Mouse (Mus musculus): ENCODE data around the gene Slc7a6. TPM values are rescaled to one million over a fixed set of nuclear protein-coding genes. Genes with fewer than 3 reads are reported as not detected.

The Slc7a6 gene
- polyA plus RNA-seq, 1 experiment from 2014 or later = 67.8 TPM

- peak; percentile 74 for DNase-seq (ENCODE audit: low spot score)
- Histone ChIP-seq H3K4me3 (peak overlapping the region; percentile 69), H3K27me3 (ENCODE audit: insufficient read depth, poor library complexity, severe bottlenecking) (peaks cover 53% of the 10 kb centered on the region), H3K4me1 (peaks cover 43% of the 10 kb centered on the region), H3K36me3 (peaks cover 31% of the 10 kb centered on the region), H3K27ac (0 out of 2 replicates have a peak overlapping the region, but pooled peaks have one; percentile 87), H3K9me3 (no peaks in the 10 kb centered on the region)
- WGBS = 18% methylated on average over 14 of the region's 14 CpGs
These were observed 33.7 kb upstream of the Slc7a6 start for GRCm38 (mm10) chr8:106134751-106135571.

- Histone ChIP-seq H3K9me3 (no peaks in the 10 kb centered on the region), H3K27me3 (ENCODE audit: insufficient read depth, poor library complexity, severe bottlenecking) (peaks cover 53% of the 10 kb centered on the region), H3K27ac (peak overlapping the region; percentile 87; the same call in 1 of the 2 replicates), H3K4me3 (peak overlapping the region; percentile 69), H3K36me3 (peaks cover 23% of the 10 kb centered on the region), H3K4me1 (peaks cover 43% of the 10 kb centered on the region)
- WGBS = 4% methylated on average over 19 of the region's 19 CpGs
- DNase-seq (ENCODE audit: low spot score) = no peak
These were observed 33.0 kb upstream of the Slc7a6 start for GRCm38 (mm10) chr8:106135672-106136071.

GRCm38 (mm10) chr8:106136156-106137130 lies 32.2 kb upstream of the Slc7a6 start, which contains the start of gene Esrp2:
Gene Esrp2, minus strand, starts transcription at chr8:106136974.
- peaks cover 53% of the 10 kb centered on the region for H3K27me3 ChIP-seq (ENCODE audit: insufficient read depth, poor library complexity, severe bottlenecking)
- WGBS = under 1% methylated on average over 86 of the region's 86 CpGs
- H3K36me3 ChIP-seq = peaks cover 16% of the 10 kb centered on the region
- H3K4me3 ChIP-seq = peak within 1 kb of the TSS; percentile 69
- peak; percentile 86 for DNase-seq (ENCODE audit: low spot score)
- H3K4me1 ChIP-seq = peaks cover 46% of the 10 kb centered on the region
- H3K9me3 ChIP-seq = no peaks in the 10 kb centered on the region
- peak within 1 kb of the TSS; percentile 87 for H3K27ac ChIP-seq

GRCm38 (mm10) chr8:106137218-106137905 lies 31.3 kb upstream of the Slc7a6 start:
- DNase-seq (ENCODE audit: low spot score) = peak; percentile 72
- 3% methylated on average over 22 of the region's 22 CpGs for WGBS
- H3K4me1 ChIP-seq = peaks cover 46% of the 10 kb centered on the region
- peak overlapping the region; percentile 69 for H3K4me3 ChIP-seq
- H3K9me3 ChIP-seq = no peaks in the 10 kb centered on the region
- peak overlapping the region; percentile 87 for H3K27ac ChIP-seq
- peaks cover 50% of the 10 kb centered on the region for H3K27me3 ChIP-seq (ENCODE audit: insufficient read depth, poor library complexity, severe bottlenecking)
- peaks cover 8% of the 10 kb centered on the region for H3K36me3 ChIP-seq

- peak overlapping the region; percentile 87 for H3K27ac ChIP-seq
- H3K9me3 ChIP-seq = no peaks in the 10 kb centered on the region
- peaks cover 44% of the 10 kb centered on the region for H3K27me3 ChIP-seq (ENCODE audit: insufficient read depth, poor library complexity, severe bottlenecking)
- 1% methylated on average over 24 of the region's 24 CpGs for WGBS
- peak overlapping the region; percentile 69 for H3K4me3 ChIP-seq
- peaks cover 2% of the 10 kb centered on the region for H3K36me3 ChIP-seq
- H3K4me1 ChIP-seq = peaks cover 46% of the 10 kb centered on the region
- peak; percentile 92 for DNase-seq (ENCODE audit: low spot score)
These were observed 30.7 kb upstream of the Slc7a6 start for GRCm38 (mm10) chr8:106137906-106138477.

- Histone ChIP-seq H3K4me1 (peaks cover 46% of the 10 kb centered on the region), H3K4me3 (peak overlapping the region; percentile 69), H3K27me3 (ENCODE audit: insufficient read depth, poor library complexity, severe bottlenecking) (peaks cover 38% of the 10 kb centered on the region), H3K36me3 (no peaks in the 10 kb centered on the region), H3K9me3 (no peaks in the 10 kb centered on the region), H3K27ac (peak overlapping the region; percentile 87)
- WGBS = 12% methylated on average over 7 of the region's 7 CpGs
- DNase-seq (ENCODE audit: low spot score) = no peak
These were observed 30.0 kb upstream of the Slc7a6 start for GRCm38 (mm10) chr8:106138616-106139015.

- Histone ChIP-seq H3K27me3 (ENCODE audit: insufficient read depth, poor library complexity, severe bottlenecking) (peaks cover 22% of the 10 kb centered on the region), H3K27ac (no peak overlapping the region), H3K4me1 (peaks cover 39% of the 10 kb centered on the region), H3K36me3 (no peaks in the 10 kb centered on the region), H3K4me3 (no peak overlapping the region), H3K9me3 (no peaks in the 10 kb centered on the region)
- no peak for DNase-seq (ENCODE audit: low spot score)
- 65% methylated on average over 5 of the region's 5 CpGs for WGBS
These were observed 28.5 kb upstream of the Slc7a6 start for GRCm38 (mm10) chr8:106140191-106140590.

GRCm38 (mm10) chr8:106140769-106141168 lies 27.9 kb upstream of the Slc7a6 start:
- Histone ChIP-seq H3K9me3 (no peaks in the 10 kb centered on the region), H3K27ac (no peak overlapping the region), H3K4me1 (peaks cover 34% of the 10 kb centered on the region), H3K27me3 (ENCODE audit: insufficient read depth, poor library complexity, severe bottlenecking) (peaks cover 16% of the 10 kb centered on the region), H3K4me3 (no peak overlapping the region), H3K36me3 (no peaks in the 10 kb centered on the region)
- DNase-seq (ENCODE audit: low spot score) = peak; percentile 92
- WGBS = 17% methylated on average over 13 of the region's 13 CpGs

- Histone ChIP-seq H3K9me3 (no peaks in the 10 kb centered on the region), H3K27me3 (ENCODE audit: insufficient read depth, poor library complexity, severe bottlenecking) (no peaks in the 10 kb centered on the region), H3K36me3 (no peaks in the 10 kb centered on the region), H3K27ac (no peak overlapping the region), H3K4me3 (no peak overlapping the region), H3K4me1 (peaks cover 6% of the 10 kb centered on the region; the same call in 1 of the 2 replicates)
- no peak for DNase-seq (ENCODE audit: low spot score)
- 84% methylated on average over 2 of the region's 2 CpGs for whole genome bisulfite sequencing
These were observed 23.3 kb upstream of the Slc7a6 start for GRCm38 (mm10) chr8:106145331-106145730.

GRCm38 (mm10) chr8:106146014-106146413 lies 22.6 kb upstream of the Slc7a6 start:
- DNase-seq (ENCODE audit: low spot score) = no peak
- Histone ChIP-seq H3K36me3 (no peaks in the 10 kb centered on the region), H3K4me3 (no peak overlapping the region), H3K4me1 (peaks cover 12% of the 10 kb centered on the region), H3K9me3 (no peaks in the 10 kb centered on the region), H3K27me3 (ENCODE audit: insufficient read depth, poor library complexity, severe bottlenecking) (no peaks in the 10 kb centered on the region), H3K27ac (no peak overlapping the region)
- WGBS = 85% methylated on average over 4 of the region's 4 CpGs

- 79% methylated on average over 6 of the region's 6 CpGs for WGBS
These were observed 20.6 kb upstream of the Slc7a6 start for GRCm38 (mm10) chr8:106147868-106148565.

More at GRCm38 (mm10) chr8:106147868-106148565, 20.6 kb upstream of the Slc7a6 start:
- no peak for DNase-seq (ENCODE audit: low spot score)
- Histone ChIP-seq H3K36me3 (no peaks in the 10 kb centered on the region), H3K27ac (no peak overlapping the region), H3K4me1 (peaks cover 22% of the 10 kb centered on the region), H3K4me3 (no peak overlapping the region), H3K9me3 (no peaks in the 10 kb centered on the region), H3K27me3 (ENCODE audit: insufficient read depth, poor library complexity, severe bottlenecking) (no peaks in the 10 kb centered on the region)

Measured in heart, embryonic 10.5 days (tissue).